Mouse (Mus musculus) heart, embryonic 14.5 days (tissue): ENCODE results near the gene Shld1. TPM values are rescaled to one million over a fixed set of nuclear protein-coding genes. Genes with fewer than 3 reads are reported as not detected.

Source experiments
- ATAC-seq: fragments of 200-750 bp; cut with Nextera tagmentation; 2 replicates; pipeline ENCODE4 v1.8.0; 2017; ENCODE audit warnings: low read depth, moderate TSS enrichment; ENCODE audit not compliant: insufficient number of reproducible peaks, insufficient read depth, low FRiP score
- H3K27ac ChIP-seq, 2 experiments: fragments of 200-500 bp in 1 of 2; fragments of 300-500 bp in 1 of 2; sonication (generic) in 1 of 2; replicated peaks in 1 of 2; 2 replicates each; pipeline ENCODE4 v1.5.1; 2012 to 2014; ENCODE audit warnings: low read depth in 2 of 2, low read length in 2 of 2, control low read depth in 1 of 2, mild to moderate bottlenecking in 1 of 2, mixed read lengths in 1 of 2; ENCODE audit not compliant: control insufficient read depth in 1 of 2, insufficient read depth in 1 of 2
- H3K27me3 ChIP-seq: fragments of 300-500 bp; sonication (generic); 2 replicates; pipeline ENCODE4 v1.6.1; 2014; ENCODE audit warnings: mild to moderate bottlenecking, low read length, control low read depth; ENCODE audit not compliant: control insufficient read depth, insufficient read depth
- H3K36me3 ChIP-seq: fragments of 300-500 bp; sonication (generic); 2 replicates; pipeline ENCODE4 v1.6.1; 2014; ENCODE audit warnings: mild to moderate bottlenecking, control low read depth, low read length, mixed read lengths; ENCODE audit not compliant: control insufficient read depth, insufficient read depth
- H3K4me1 ChIP-seq, 2 experiments: fragments of 200-500 bp in 1 of 2; fragments of 300-500 bp in 1 of 2; sonication (generic) in 1 of 2; 2 replicates each; pipeline ENCODE4 v1.6.1; 2012 to 2014; ENCODE audit warnings: low read length in 2 of 2, control low read depth in 1 of 2, mixed read lengths in 1 of 2; ENCODE audit not compliant: control insufficient read depth in 2 of 2, insufficient read depth in 2 of 2
- H3K4me2 ChIP-seq: fragments of 300-500 bp; sonication (generic); 2 replicates; pipeline ENCODE4 v1.6.1; 2014; ENCODE audit warnings: mild to moderate bottlenecking, low read length
- H3K4me3 ChIP-seq, 2 experiments: fragments of 200-500 bp in 1 of 2; fragments of 300-500 bp in 1 of 2; sonication (generic) in 1 of 2; 2 replicates each; pipeline ENCODE4 v1.5.1; 2012 to 2014; ENCODE audit warnings: low read length in 2 of 2, mild to moderate bottlenecking in 2 of 2, control low read depth in 1 of 2, low read depth in 1 of 2, moderate library complexity in 1 of 2; ENCODE audit not compliant: control insufficient read depth in 1 of 2, insufficient read depth in 1 of 2
- H3K9ac ChIP-seq: fragments of 300-500 bp; sonication (generic); 2 replicates; pipeline ENCODE4 v1.6.1; 2014; ENCODE audit warnings: mild to moderate bottlenecking, low read length
- H3K9me3 ChIP-seq: fragments of 300-500 bp; sonication (generic); 2 replicates; pipeline ENCODE4 v1.6.1; 2016; ENCODE audit warnings: low read length, control low read depth; ENCODE audit not compliant: control insufficient read depth
- WGBS: fragments of 180-500 bp; shearing (Covaris S2); extraction: QIAGEN DNeasy Blood & Tissue Kit; methylation state at CpG from one replicate; pipeline ENCODE4 v1.1.7; 2014; 5-methylcytosine and 5-hydroxymethylcytosine counted together
- polyA plus RNA-seq: library from polyadenylated mRNA; unstranded; fragments of >200 nt; fragmentation: Nextera tagmentation; extraction: Ambion mirVana; gene quantifications from 2 replicates; pipeline ENCODE4 v1.2.1, GENCODE M21; 2014

Gene Shld1
- polyA plus RNA-seq, 1 experiment from 2014 or later = 13.3 TPM

DNA sequence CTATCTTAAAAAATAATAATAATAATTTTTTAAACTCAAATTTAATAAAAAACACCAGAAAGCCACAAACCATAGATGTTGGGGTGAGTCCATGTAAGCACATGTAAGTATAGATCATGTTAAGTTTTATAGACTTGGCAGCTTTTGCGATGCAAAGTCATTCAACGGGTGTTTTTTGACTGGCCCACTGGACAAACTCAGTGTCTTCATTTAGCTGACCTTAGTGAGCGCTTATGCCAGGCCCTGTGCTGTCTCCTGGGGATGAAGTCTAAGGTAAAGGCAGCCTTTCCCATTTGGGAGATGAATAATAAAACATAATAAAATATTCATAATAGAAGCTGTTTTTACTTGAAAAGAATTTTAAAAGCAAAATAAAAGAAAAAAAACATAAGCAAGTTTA is 28.2 kb downstream of the Shld1 start:
- no peak overlapping the region for H3K4me2 ChIP-seq
- H3K9me3 ChIP-seq = no peaks in the 10 kb centered on the region
- ATAC-seq = no peak
- WGBS = 84% methylated on average over 3 of the region's 3 CpGs
- H3K4me3 ChIP-seq = no peak overlapping the region
- H3K27me3 ChIP-seq = no peaks in the 10 kb centered on the region
- H3K9ac ChIP-seq = peak overlapping the region; percentile 13
- H3K36me3 ChIP-seq = no peaks in the 10 kb centered on the region
- H3K27ac ChIP-seq = peak overlapping the region; percentile 45 to 60; a peak in 1 of 4 replicates
- H3K4me1 ChIP-seq = peaks cover 8 to 15% of the 10 kb centered on the region in 2 experiments

DNA sequence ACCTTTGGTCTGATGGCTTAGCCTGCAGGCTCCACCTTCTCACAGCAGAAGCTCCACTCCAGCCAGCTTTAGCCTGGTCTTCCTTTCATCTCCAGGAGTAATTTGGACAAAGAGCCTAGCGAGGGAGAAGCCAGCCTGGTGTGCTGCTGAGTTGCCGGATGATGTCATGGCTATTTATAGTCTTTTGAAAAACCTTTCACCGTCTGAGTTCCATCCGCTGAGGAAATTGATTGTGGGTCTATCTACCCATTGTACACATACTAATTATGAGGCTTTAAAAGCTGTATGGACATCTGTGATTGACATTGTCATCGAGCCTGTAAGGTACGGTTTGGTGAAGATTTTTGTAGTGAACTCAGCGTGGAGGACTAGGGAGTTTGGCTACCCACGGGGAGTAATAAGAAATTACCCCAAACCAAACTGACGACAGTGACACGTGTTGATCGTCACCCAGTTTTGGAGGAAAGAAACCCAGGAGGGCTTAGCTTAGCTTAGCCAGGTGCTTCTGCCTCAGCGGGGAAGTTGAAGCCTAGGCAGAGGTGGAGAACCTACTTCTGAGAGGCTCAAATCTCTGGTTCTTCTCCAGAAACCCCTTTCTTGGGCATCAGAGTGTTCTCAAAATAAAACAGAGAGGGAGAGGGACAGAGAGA is 28.8 kb downstream of the Shld1 start:
- H3K4me2 ChIP-seq = peak overlapping the region; percentile 23
- 36% methylated on average over 12 of the region's 12 CpGs for WGBS
- H3K27ac ChIP-seq = peak overlapping the region; percentile 45 to 60; a peak in 2 of 4 replicates

DNA sequence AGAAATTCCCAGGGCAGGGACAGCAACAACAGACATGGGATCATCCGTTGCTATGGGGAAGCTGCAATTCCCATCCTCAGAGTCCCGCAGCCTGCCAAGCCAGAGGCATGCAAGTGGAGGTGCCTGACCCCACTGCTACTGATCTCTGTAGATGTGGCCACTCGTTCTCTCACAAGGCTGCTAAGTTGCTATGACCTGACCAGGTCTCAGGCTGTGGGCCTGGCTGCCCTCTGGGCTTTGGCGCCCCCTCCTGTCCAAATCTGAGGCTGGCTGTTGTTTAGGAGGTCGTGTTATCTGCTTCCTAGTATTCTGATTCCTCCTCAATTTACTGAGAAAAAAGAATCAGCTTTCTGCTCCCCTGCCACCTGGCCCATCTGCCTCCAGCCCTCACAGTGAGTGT is 29.4 kb downstream of the Shld1 start:
- ATAC-seq = no peak; the same call in 1 of the 2 replicates

More for the DNA sequence above, 28.8 kb downstream of the Shld1 start:
- Histone ChIP-seq H3K4me1 (peaks cover 8 to 16% of the 10 kb centered on the region in 2 experiments), H3K9ac (peak overlapping the region; percentile 21; the same call in 1 of the 2 replicates), H3K27me3 (no peaks in the 10 kb centered on the region), H3K4me3 (no peak overlapping the region), H3K36me3 (no peaks in the 10 kb centered on the region), H3K9me3 (no peaks in the 10 kb centered on the region)
- peak; percentile 58; the same call in 1 of the 2 replicates for ATAC-seq

DNA sequence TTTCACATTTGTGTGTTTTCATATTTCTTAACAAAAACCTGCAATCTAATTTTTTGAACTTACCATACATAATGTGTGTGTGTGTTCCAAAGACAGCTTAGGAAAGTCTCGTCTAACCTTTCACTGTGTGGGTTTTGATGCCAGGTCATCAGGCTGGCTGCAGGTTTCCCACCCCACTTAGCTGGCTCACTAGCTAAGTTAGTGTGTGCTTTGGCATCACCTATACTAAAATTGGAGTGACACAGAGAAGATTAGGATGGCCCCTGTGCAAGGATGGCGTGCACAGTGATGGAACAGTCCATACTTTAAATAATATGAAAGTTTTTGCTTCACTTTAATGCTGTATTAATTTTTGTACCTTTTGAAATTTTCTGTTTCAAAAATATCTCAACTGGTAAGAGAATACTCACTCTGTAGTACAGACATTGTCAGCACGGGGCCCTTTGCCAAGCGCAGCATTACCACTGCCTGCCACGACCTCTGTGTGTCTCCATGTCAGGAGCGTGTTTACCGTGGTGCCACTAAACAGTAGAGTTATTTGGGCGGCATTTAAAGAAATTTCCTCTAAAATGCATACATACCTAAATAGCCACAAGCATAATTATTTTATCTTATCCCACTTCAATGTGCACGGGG is 30.3 kb downstream of the Shld1 start:
- H3K27me3 ChIP-seq = no peaks in the 10 kb centered on the region
- H3K9me3 ChIP-seq = no peaks in the 10 kb centered on the region
- H3K4me2 ChIP-seq = no peak overlapping the region
- H3K4me1 ChIP-seq = peaks cover 14 to 28% of the 10 kb centered on the region in 2 experiments
- H3K4me3 ChIP-seq = no peak overlapping the region
- whole genome bisulfite sequencing = 86% methylated on average over 9 of the region's 9 CpGs
- H3K27ac ChIP-seq = no peak overlapping the region
- ATAC-seq = no peak
- no peaks in the 10 kb centered on the region for H3K36me3 ChIP-seq
- no peak overlapping the region for H3K9ac ChIP-seq

More for the DNA sequence above, 29.4 kb downstream of the Shld1 start:
- H3K4me1 ChIP-seq = peaks cover 12 to 22% of the 10 kb centered on the region in 2 experiments
- H3K4me3 ChIP-seq = no peak overlapping the region
- H3K9ac ChIP-seq = no peak overlapping the region
- H3K27me3 ChIP-seq = no peaks in the 10 kb centered on the region
- WGBS = 20% methylated on average over 5 of the region's 5 CpGs
- no peak overlapping the region for H3K4me2 ChIP-seq
- no peaks in the 10 kb centered on the region for H3K9me3 ChIP-seq
- H3K27ac ChIP-seq = 0 out of 4 replicates have a peak overlapping the region, but pooled peaks of 1 of the 2 experiments have one; percentile 60
- no peaks in the 10 kb centered on the region for H3K36me3 ChIP-seq

DNA sequence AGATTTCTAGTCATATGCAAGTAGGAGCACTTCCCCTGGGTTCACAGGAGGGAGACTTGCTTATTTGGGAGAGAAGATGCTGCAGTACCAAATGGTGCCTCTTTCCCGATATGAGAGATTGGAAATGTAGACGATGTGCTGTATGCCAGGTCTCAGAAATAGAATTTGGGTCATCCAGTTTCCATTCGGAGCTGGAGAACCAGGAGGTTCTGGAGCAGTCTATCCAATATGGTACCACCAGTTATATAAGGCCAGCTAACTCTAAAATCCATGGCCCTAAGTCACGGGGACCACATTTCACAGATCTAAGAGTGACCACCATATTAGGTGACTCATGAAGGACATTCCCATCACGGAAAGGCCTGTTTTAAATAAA is 30.8 kb downstream of the Shld1 start:
- Histone ChIP-seq H3K27ac (no peak overlapping the region), H3K9ac (no peak overlapping the region), H3K9me3 (no peaks in the 10 kb centered on the region), H3K4me2 (no peak overlapping the region), H3K36me3 (no peaks in the 10 kb centered on the region), H3K4me3 (no peak overlapping the region), H3K27me3 (no peaks in the 10 kb centered on the region), H3K4me1 (peaks cover 14 to 30% of the 10 kb centered on the region in 2 experiments)
- 89% methylated on average over 5 of the region's 5 CpGs for WGBS
- no peak for ATAC-seq

DNA sequence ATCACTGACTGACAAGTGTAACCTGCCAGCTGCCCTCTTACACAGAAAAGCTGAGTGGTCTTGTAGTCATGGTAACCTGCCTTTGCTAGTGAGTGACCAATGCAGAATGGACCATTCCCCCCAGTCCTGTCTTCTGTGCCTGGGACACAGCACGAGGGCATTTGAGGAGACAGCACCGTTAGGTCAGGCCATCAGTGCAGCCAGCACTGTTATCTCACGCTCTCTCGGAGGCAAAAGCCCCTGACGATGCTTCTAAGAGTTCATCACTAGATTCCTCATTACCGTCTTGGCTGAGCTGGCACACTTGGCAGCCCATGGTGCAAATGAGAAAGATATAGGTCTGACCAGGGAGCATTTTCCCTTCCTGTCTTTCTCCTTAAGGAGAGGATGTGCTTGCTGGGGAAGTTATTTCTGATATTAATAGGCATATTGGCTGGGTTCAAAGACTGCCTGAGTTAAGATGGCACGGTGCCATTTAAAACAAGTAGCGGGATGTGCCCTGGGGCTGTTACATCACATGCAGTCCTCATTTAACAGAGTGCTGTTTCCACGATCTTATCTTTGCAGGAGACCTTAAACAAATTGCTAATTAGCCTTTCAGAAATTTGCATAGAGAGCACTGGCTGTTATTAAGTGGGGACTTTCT is 34.3 kb downstream of the Shld1 start:
- Histone ChIP-seq H3K9me3 (no peaks in the 10 kb centered on the region), H3K4me3 (no peak overlapping the region), H3K9ac (no peak overlapping the region), H3K4me1 (peaks cover 8 to 16% of the 10 kb centered on the region in 2 experiments), H3K27me3 (no peaks in the 10 kb centered on the region), H3K4me2 (no peak overlapping the region), H3K36me3 (no peaks in the 10 kb centered on the region), H3K27ac (no peak overlapping the region)
- no peak for ATAC-seq
- 20% methylated on average over 9 of the region's 9 CpGs for WGBS

DNA sequence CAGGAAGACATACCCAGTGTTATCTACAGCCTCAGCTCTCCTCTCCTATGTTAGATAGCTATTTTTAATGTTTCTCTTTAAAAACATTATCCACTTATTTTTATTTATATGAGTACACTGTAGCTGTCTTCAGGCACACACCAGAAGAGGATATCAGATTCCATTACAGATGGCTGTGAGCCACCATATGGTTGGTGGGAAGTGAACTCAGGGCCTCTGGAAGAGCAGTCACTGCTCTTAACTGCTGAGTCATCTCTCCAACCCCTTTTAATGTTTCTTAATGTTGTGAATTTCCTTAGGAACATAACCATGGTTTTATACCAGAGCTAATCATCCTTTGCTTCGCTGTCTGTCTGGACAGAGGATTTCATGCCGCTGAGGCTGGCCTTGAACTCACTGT is 35.1 kb downstream of the Shld1 start:
- H3K36me3 ChIP-seq = no peaks in the 10 kb centered on the region
- no peak overlapping the region for H3K27ac ChIP-seq
- H3K4me1 ChIP-seq = peaks cover 6 to 15% of the 10 kb centered on the region in 2 experiments
- no peak for ATAC-seq
- H3K9me3 ChIP-seq = no peaks in the 10 kb centered on the region
- no peak overlapping the region for H3K4me3 ChIP-seq
- WGBS = 97% methylated on average over 2 of the region's 2 CpGs
- H3K9ac ChIP-seq = no peak overlapping the region
- H3K27me3 ChIP-seq = no peaks in the 10 kb centered on the region
- H3K4me2 ChIP-seq = no peak overlapping the region
